Mouse (Mus musculus): ENCODE data around the gene Hist1h3i.
"Not testable (repeated sequence)": the region's sequence is repeated elsewhere in the genome, so short reads cannot be mapped to it uniquely, and the experiment has no call there.

Hist1h3i gene

GRCm38 (mm10) chr13:21734906-21735767, 48.0 kb downstream of the Hist1h3i start, which contains the start of gene Hist1h4j:
Gene Hist1h4j (plus strand): TSS chr13:21735064.
- in situ Hi-C loops (cut with MboI, MseI), result not testable (repeated sequence)

GRCm38 (mm10) chr13:21734010-21734905, 48.9 kb downstream of the Hist1h3i start:
- in situ Hi-C loops (cut with MboI, MseI), result no loop called here

GRCm38 (mm10) chr13:21733466-21733865, 49.7 kb downstream of the Hist1h3i start:
- in situ Hi-C loops (cut with MboI, MseI), result no loop called here
